ENCODE assay signal across 8 mouse cellular contexts in the genomic region with DNA sequence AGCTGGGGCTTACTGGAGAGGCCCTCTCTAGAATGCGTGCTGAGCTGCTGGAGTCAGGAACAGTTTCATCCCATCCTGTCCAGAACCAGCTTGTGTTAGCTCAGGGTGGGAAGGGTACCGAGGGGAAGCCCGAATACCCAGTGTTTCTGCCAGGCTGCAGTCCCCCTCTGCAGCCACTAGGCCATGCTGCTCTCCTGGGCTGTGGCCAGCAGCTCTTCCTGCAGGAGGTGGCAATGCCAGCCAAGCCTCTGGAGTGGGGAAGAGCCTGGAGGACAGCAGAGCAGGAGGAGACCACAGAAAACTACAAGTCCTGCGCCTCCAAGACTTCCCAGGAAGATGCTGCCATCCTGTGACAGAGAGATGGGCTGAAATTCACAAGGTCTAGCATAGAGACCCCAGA.
DNase-seq lines count a peak whose midpoint lies in the region; ATAC-seq and TF ChIP-seq lines count a peak whose summit lies in the region.

No protein-coding gene starts in this region.

- no peak overlapping the region for H3K9ac ChIP-seq in forebrain, embryonic 15.5 days (replicated peaks)
- no peak overlapping the region for H3K9ac ChIP-seq in midbrain, postnatal 0 days (replicated peaks; ENCODE audit: low read length, poor library complexity, severe bottlenecking)

- TF ChIP-seq CTCF in brain, embryonic 14.5 days (IDR thresholded peaks at IDR 0.05; ENCODE audit: borderline replicate concordance, extremely low read depth, insufficient read depth, insufficient read length) = peak; percentile 75
- peak; percentile 71 for TF ChIP-seq CTCF in midbrain, postnatal 0 days (IDR thresholded peaks at IDR 0.05)

- no peak for TF ChIP-seq POLR2A in brain, embryonic 14.5 days (IDR thresholded peaks at IDR 0.05; ENCODE audit: borderline replicate concordance, extremely low read depth, insufficient read depth, insufficient read length, poor library complexity, severe bottlenecking)

- WGBS in forebrain, embryonic 15.5 days = 50% methylated on average over 4 of the region's 4 CpGs
- 56% methylated on average over 4 of the region's 4 CpGs for WGBS in midbrain, postnatal 0 days

- H3K36me3 ChIP-seq in forebrain, embryonic 15.5 days = no peaks in the 10 kb centered on the region
- H3K36me3 ChIP-seq in midbrain, postnatal 0 days (ENCODE audit: insufficient read depth, low read length) = no peaks in the 10 kb centered on the region

- no peak overlapping the region for H3K4me3 ChIP-seq in forebrain, embryonic 15.5 days
- no peak overlapping the region for H3K4me3 ChIP-seq in midbrain, postnatal 0 days (ENCODE audit: low read depth, low read length)

- no peaks in the 10 kb centered on the region for H3K27me3 ChIP-seq in forebrain, embryonic 15.5 days
- H3K27me3 ChIP-seq in midbrain, postnatal 0 days (ENCODE audit: insufficient read depth, low read length) = no peaks in the 10 kb centered on the region

- no peak for DNase-seq in frontal cortex, postnatal 14 days (ENCODE audit: low spot score in 2 of 2)
- peak; percentile 37 for DNase-seq in 3134 (ENCODE audit: extremely low read depth, insufficient read length, low spot score)
- DNase-seq in brain, embryonic 14.5 days (ENCODE audit: low read depth) = peak; percentile 76
- peak; percentile 31 to 54 for DNase-seq in layer of hippocampus, postnatal 14 days (ENCODE audit: low spot score in 2 of 2)
- DNase-seq in midbrain, postnatal 0 days (ENCODE audit: low spot score) = peak; percentile 74
- DNase-seq in natural killer cell, adult 2 months (ENCODE audit: low spot score in 2 of 2) = no peak

- H3K27ac ChIP-seq in forebrain, embryonic 15.5 days (replicated peaks) = no peak overlapping the region
- no peak overlapping the region for H3K27ac ChIP-seq in midbrain, postnatal 0 days (ENCODE audit: low read depth, low read length)

- peak; percentile 58 for ATAC-seq in frontal cortex, adult (ENCODE audit: low TSS enrichment)
- ATAC-seq in forebrain, embryonic 15.5 days (replicated peaks) = peak; percentile 43; the same call in 1 of the 2 replicates
- no peak; the same call in 1 of the 2 replicates for ATAC-seq in midbrain, postnatal 0 days (ENCODE audit: low FRiP score)

- H3K9me3 ChIP-seq in forebrain, embryonic 15.5 days = no peaks in the 10 kb centered on the region
- H3K9me3 ChIP-seq in midbrain, postnatal 0 days (ENCODE audit: low read length) = no peaks in the 10 kb centered on the region

- peaks cover 5% of the 10 kb centered on the region; the same call in 1 of the 2 replicates for H3K4me1 ChIP-seq in forebrain, embryonic 15.5 days
- no peaks in the 10 kb centered on the region for H3K4me1 ChIP-seq in midbrain, postnatal 0 days (ENCODE audit: insufficient read depth, low read length)

- no peak overlapping the region for H3K4me2 ChIP-seq in forebrain, embryonic 15.5 days (replicated peaks)
- H3K4me2 ChIP-seq in midbrain, postnatal 0 days (ENCODE audit: low read depth, low read length, poor library complexity, severe bottlenecking) = no peak overlapping the region

Comparison
In these comparisons a context has a peak if more than half of its experiments do, and no peak if none do; other contexts are left out.
1. DNase-seq: peak in 3134 (single experiment), brain, embryonic 14.5 days (single experiment), layer of hippocampus, postnatal 14 days (2 of 2) and midbrain, postnatal 0 days (single experiment); none in frontal cortex, postnatal 14 days (0 of 2) and natural killer cell, adult 2 months (0 of 2).